Mouse (Mus musculus): ENCODE measurements around the gene Nup107. TPM values are rescaled to one million over a fixed set of nuclear protein-coding genes. Genes with fewer than 3 reads are reported as not detected.

Nup107 gene
- total and polyA plus RNA-seq, 3 experiments: 47.7 to 97.0 (median 82.0) TPM

- DNase-seq (ENCODE audit: extremely low read depth): peak; percentile 47
- H3K36me3 ChIP-seq (replicated peaks in 1 of 2; ENCODE audit: control insufficient read depth in 1 of 2, insufficient read depth in 1 of 2, low read length in 1 of 2): peaks cover 4 to 47% of the 10 kb centered on the region in 2 experiments
- H3K4me1 ChIP-seq (ENCODE audit: control insufficient read depth in 1 of 2, insufficient read depth in 2 of 2): peaks cover 11 to 94% of the 10 kb centered on the region in 2 experiments
- dilution Hi-C loops (cut with MboI; ENCODE audit: extremely low pct_ligation_motif_present, extremely low pct_unique_long_range_greater_than_20kb, low sequenced_read_pairs): no loop called here
- H3K4me3 ChIP-seq (replicated peaks in 1 of 3; ENCODE audit: low read depth in 2 of 3, low read length in 2 of 3, poor library complexity in 1 of 3): no peak overlapping the region
- no peaks in the 10 kb centered on the region for H3K27me3 ChIP-seq (replicated peaks)
- H3K9ac ChIP-seq (ENCODE audit: insufficient read depth, low read depth): no peak overlapping the region
- H3K27ac ChIP-seq (ENCODE audit: insufficient read depth, low read depth): no peak overlapping the region
- H3K79me2 ChIP-seq (replicated peaks; ENCODE audit: control insufficient read depth, extremely low read depth, insufficient read depth, poor library complexity, severe bottlenecking): peaks cover 97% of the 10 kb centered on the region
- no peak for TF ChIP-seq MAX (IDR thresholded peaks at IDR 0.05; ENCODE audit: low read length)
- no peak for TF ChIP-seq ZC3H11A (IDR thresholded peaks at IDR 0.05; ENCODE audit: low read depth, low read length)
- TF ChIP-seq MXI1 (IDR thresholded peaks at IDR 0.05; ENCODE audit: low read depth, low read length): no peak
- no peak for TF ChIP-seq MEF2A (IDR thresholded peaks at IDR 0.05; ENCODE audit: borderline replicate concordance, low read depth, low read length)
- TF ChIP-seq SMC3 (IDR thresholded peaks at IDR 0.05; ENCODE audit: low read depth, low read length): no peak
- no peak for TF ChIP-seq UBTF (IDR thresholded peaks at IDR 0.05; ENCODE audit: low read depth, low read length)
- TF ChIP-seq RAD21 (IDR thresholded peaks at IDR 0.05; ENCODE audit: low read depth, low read length): no peak
- TF ChIP-seq PAX5 (IDR thresholded peaks at IDR 0.05; ENCODE audit: low read length): no peak
- TF ChIP-seq POLR2AphosphoS2 (IDR thresholded peaks at IDR 0.05; ENCODE audit: low read depth, low read length): no peak
- no peak for TF ChIP-seq ELF1 (IDR thresholded peaks at IDR 0.05; ENCODE audit: low read depth, low read length)
- no peak for TF ChIP-seq NRF1 (IDR thresholded peaks at IDR 0.05; ENCODE audit: low read depth, low read length)
- TF ChIP-seq ZNF384 (IDR thresholded peaks at IDR 0.05; ENCODE audit: low read depth, low read length): no peak
- no peak for TF ChIP-seq CHD2 (IDR thresholded peaks at IDR 0.05; ENCODE audit: low read length)
- no peak for TF ChIP-seq E2F4 (IDR thresholded peaks at IDR 0.05; ENCODE audit: insufficient replicate concordance, low read depth, low read length)
- no peak overlapping the region for H3K4me2 ChIP-seq (ENCODE audit: insufficient read depth, low read depth, poor library complexity, severe bottlenecking)
- in situ Hi-C loops (cut with MboI; ENCODE audit: low pct_ligation_motif_present, low pct_unique_long_range_greater_than_20kb, low sequenced_read_pairs): loop anchor here (25.0 kb wide), 1 partner anchor 283 kb away; no protein-coding TSS in a partner anchor
- H3K9me3 ChIP-seq (replicated peaks; ENCODE audit: low read length): no peaks in the 10 kb centered on the region
These were observed 37.1 kb upstream of the Nup107 start for GRCm38 (mm10) chr10:117829472-117830155.

- Histone ChIP-seq H3K9ac (ENCODE audit: insufficient read depth, low read depth) (no peak overlapping the region), H3K4me3 (replicated peaks in 1 of 3; ENCODE audit: low read depth in 2 of 3, low read length in 2 of 3, poor library complexity in 1 of 3) (no peak overlapping the region), H3K4me2 (ENCODE audit: insufficient read depth, low read depth, poor library complexity, severe bottlenecking) (no peak overlapping the region), H3K79me2 (replicated peaks; ENCODE audit: control insufficient read depth, extremely low read depth, insufficient read depth, poor library complexity, severe bottlenecking) (peaks cover 96% of the 10 kb centered on the region), H3K9me3 (replicated peaks; ENCODE audit: low read length) (no peaks in the 10 kb centered on the region), H3K27me3 (replicated peaks) (no peaks in the 10 kb centered on the region), H3K4me1 (ENCODE audit: control insufficient read depth in 1 of 2, insufficient read depth in 2 of 2) (peaks cover 11 to 88% of the 10 kb centered on the region in 2 experiments), H3K27ac (ENCODE audit: insufficient read depth, low read depth) (no peak overlapping the region), H3K36me3 (replicated peaks in 1 of 2; ENCODE audit: control insufficient read depth in 1 of 2, insufficient read depth in 1 of 2, low read length in 1 of 2) (peaks cover 9 to 50% of the 10 kb centered on the region in 2 experiments)
- dilution Hi-C loops (cut with MboI; ENCODE audit: extremely low pct_ligation_motif_present, extremely low pct_unique_long_range_greater_than_20kb, low sequenced_read_pairs): no loop called here
- in situ Hi-C loops (cut with MboI; ENCODE audit: low pct_ligation_motif_present, low pct_unique_long_range_greater_than_20kb, low sequenced_read_pairs): loop anchor here (25.0 kb wide), 1 partner anchor 283 kb away; no protein-coding TSS in a partner anchor
- DNase-seq (ENCODE audit: extremely low read depth): no peak
- TF ChIP-seq NELFE (IDR thresholded peaks at IDR 0.05; ENCODE audit: low read depth, low read length) (no peak), JUN (IDR thresholded peaks at IDR 0.05; ENCODE audit: insufficient read depth, low read depth, low read length) (no peak), TBP (conservative IDR thresholded peaks at IDR 0.05; ENCODE audit: low read depth, low read length) (no peak)
These were observed 36.5 kb upstream of the Nup107 start for GRCm38 (mm10) chr10:117829022-117829421.

Data from CH12.LX (cell line).